Mouse (Mus musculus): ENCODE measurements at regions not wholly inside any gene's neighbourhood (a gene's known extent, or its start where the extent isn't known, plus 50 kb on each side); places are given as distances from the start of the nearest gene placed in this dataset.

- peak; percentile 9 to 18 for DNase-seq
Observed at GRCm38 (mm10) chrX:58620403-58620802, 288.8 kb upstream of the 4930550L24Rik start.
